Mouse (Mus musculus) cerebral cortex, adult 2 months (tissue): ENCODE measurements around the gene Ube2ql1.

ENCODE experiments used
- WGBS: fragments of 180-500 bp; shearing (Covaris S2); methylation state at CpG from one replicate; pipeline ENCODE4 v1.1.7; 2018; 5-methylcytosine and 5-hydroxymethylcytosine counted together

Gene Ube2ql1

GRCm38 (mm10) chr13:69739759-69740135 is at the start of gene Ube2ql1:
Ube2ql1 (minus strand) TSS chr13:69739889.
- 1% methylated on average over 46 of the region's 46 CpGs for WGBS

GRCm38 (mm10) chr13:69788704-69789103 is 49.0 kb upstream of the Ube2ql1 start:
- 54% methylated on average over 5 of the region's 5 CpGs for WGBS

GRCm38 (mm10) chr13:69778221-69778620 is 38.5 kb upstream of the Ube2ql1 start:
- WGBS: 56% methylated on average over 19 of the region's 19 CpGs

- WGBS: 88% methylated on average over 4 of the region's 4 CpGs
These were observed 32.7 kb upstream of the Ube2ql1 start for GRCm38 (mm10) chr13:69772358-69772757.

- WGBS: 63% methylated on average over 12 of the region's 12 CpGs
These were observed 31.1 kb upstream of the Ube2ql1 start for GRCm38 (mm10) chr13:69770538-69771456.

- WGBS: 84% methylated on average over 10 of the region's 10 CpGs
These were observed 28.5 kb upstream of the Ube2ql1 start for GRCm38 (mm10) chr13:69768152-69768551.

- 74% methylated on average over 9 of the region's 9 CpGs for WGBS
These were observed 25.0 kb upstream of the Ube2ql1 start for GRCm38 (mm10) chr13:69764646-69765045.

GRCm38 (mm10) chr13:69761393-69761792 is 21.7 kb upstream of the Ube2ql1 start:
- 31% methylated on average over 10 of the region's 10 CpGs for WGBS

- WGBS: 31% methylated on average over 6 of the region's 6 CpGs
These were observed 19.3 kb upstream of the Ube2ql1 start for GRCm38 (mm10) chr13:69758979-69759378.

GRCm38 (mm10) chr13:69752875-69753274 is 13.2 kb upstream of the Ube2ql1 start:
- WGBS: 59% methylated on average over 2 of the region's 2 CpGs

- WGBS: 48% methylated on average over 6 of the region's 6 CpGs
These were observed 11.8 kb upstream of the Ube2ql1 start for GRCm38 (mm10) chr13:69751510-69751909.

GRCm38 (mm10) chr13:69748756-69749155 is 9.1 kb upstream of the Ube2ql1 start:
- 78% methylated on average over 4 of the region's 4 CpGs for WGBS

GRCm38 (mm10) chr13:69740331-69741285 is 919 bp upstream of the Ube2ql1 start:
- 2% methylated on average over 29 of the region's 29 CpGs for WGBS

GRCm38 (mm10) chr13:69739091-69739758 is 464 bp downstream of the Ube2ql1 start:
- under 1% methylated on average over 78 of the region's 78 CpGs for whole genome bisulfite sequencing

GRCm38 (mm10) chr13:69738461-69738971 is 1.2 kb downstream of the Ube2ql1 start:
- 2% methylated on average over 40 of the region's 40 CpGs for WGBS

GRCm38 (mm10) chr13:69737444-69738185 is 2.1 kb downstream of the Ube2ql1 start:
- 17% methylated on average over 19 of the region's 19 CpGs for WGBS

GRCm38 (mm10) chr13:69732636-69733035 is 7.1 kb downstream of the Ube2ql1 start:
- 52% methylated on average over 6 of the region's 6 CpGs for WGBS

GRCm38 (mm10) chr13:69725376-69725775 is 14.3 kb downstream of the Ube2ql1 start:
- WGBS: 63% methylated on average over 3 of the region's 3 CpGs

- WGBS: 9% methylated on average over 6 of the region's 6 CpGs
These were observed 18.5 kb downstream of the Ube2ql1 start for GRCm38 (mm10) chr13:69721141-69721540.

- WGBS: 31% methylated on average over 11 of the region's 11 CpGs
These were observed 21.7 kb downstream of the Ube2ql1 start for GRCm38 (mm10) chr13:69717860-69718598.
